Mouse (Mus musculus): Measurements from ENCODE around the gene Zmiz1. TPM values are rescaled to one million over a fixed set of nuclear protein-coding genes. Genes with fewer than 3 reads are reported as not detected.
A peak's percentile ranks its signal among the peaks of the same experiment; 100 is the strongest.

The Zmiz1 gene
- polyA plus RNA-seq, 1 experiment from 2014 or later, result 22.4 TPM

DNA sequence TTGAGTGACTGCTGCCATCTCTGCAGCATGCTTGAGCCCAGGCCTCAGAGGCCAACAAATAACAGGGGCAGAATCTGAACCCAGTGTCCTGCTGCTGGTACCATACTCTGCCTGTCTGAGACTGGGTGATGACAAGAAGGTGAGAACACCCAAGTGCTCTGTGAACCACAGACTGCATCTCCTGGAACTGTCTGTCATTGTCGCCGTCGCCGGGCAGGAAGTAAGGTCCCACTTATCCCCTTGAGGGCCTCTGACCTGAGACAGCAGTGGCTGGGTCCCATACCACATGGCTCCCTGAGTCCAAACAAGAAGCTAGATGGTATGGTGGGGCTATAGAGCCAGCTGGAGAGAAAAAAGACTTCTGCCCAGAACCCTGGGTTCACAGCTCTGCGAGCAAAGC, 100.9 kb downstream of the Zmiz1 start:
- H3K4me2 ChIP-seq (ENCODE audit: low read depth, low read length), result no peak overlapping the region
- WGBS, result 48% methylated on average over 5 of the region's 5 CpGs
- no peak for ATAC-seq (ENCODE audit: low read depth)
- no peak overlapping the region for H3K4me3 ChIP-seq (ENCODE audit: low read length)
- no peaks in the 10 kb centered on the region for H3K27me3 ChIP-seq (ENCODE audit: control insufficient read depth, insufficient read depth, low read depth, low read length)
- H3K36me3 ChIP-seq (ENCODE audit: control insufficient read depth, insufficient read depth, low read length), result 0 out of 2 replicates have a peak, but pooled peaks cover 2% of the 10 kb centered on the region
- H3K27ac ChIP-seq (ENCODE audit: low read length), result no peak overlapping the region
- peaks cover 45% of the 10 kb centered on the region for H3K4me1 ChIP-seq (replicated peaks; ENCODE audit: control insufficient read depth, insufficient read depth, low read length)
- H3K9me3 ChIP-seq (ENCODE audit: control insufficient read depth, low read length), result no peaks in the 10 kb centered on the region
- H3K9ac ChIP-seq (ENCODE audit: low read length), result peak overlapping the region; percentile 8; the same call in 1 of the 2 replicates

DNA sequence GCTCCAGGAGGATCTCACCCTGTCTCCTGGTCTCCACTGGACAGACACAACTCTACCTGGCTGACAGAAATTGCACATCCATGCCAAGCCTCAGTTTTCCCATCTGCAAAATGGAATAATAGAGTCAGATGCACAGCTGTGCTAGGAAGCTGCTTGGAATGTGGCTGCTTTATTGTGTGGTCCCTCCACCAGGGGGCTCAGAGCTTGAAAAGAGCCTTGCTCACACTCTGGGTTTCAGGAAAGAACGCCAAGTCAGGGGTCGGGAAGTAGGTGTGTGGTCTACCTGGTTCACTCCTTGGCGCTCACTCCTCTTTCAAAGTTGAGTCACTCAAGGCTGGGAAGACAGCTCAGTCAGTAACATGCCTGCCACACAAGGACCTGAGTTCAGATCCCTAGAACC, 101.9 kb downstream of the Zmiz1 start:
- WGBS, result 87% methylated on average over 3 of the region's 3 CpGs

DNA sequence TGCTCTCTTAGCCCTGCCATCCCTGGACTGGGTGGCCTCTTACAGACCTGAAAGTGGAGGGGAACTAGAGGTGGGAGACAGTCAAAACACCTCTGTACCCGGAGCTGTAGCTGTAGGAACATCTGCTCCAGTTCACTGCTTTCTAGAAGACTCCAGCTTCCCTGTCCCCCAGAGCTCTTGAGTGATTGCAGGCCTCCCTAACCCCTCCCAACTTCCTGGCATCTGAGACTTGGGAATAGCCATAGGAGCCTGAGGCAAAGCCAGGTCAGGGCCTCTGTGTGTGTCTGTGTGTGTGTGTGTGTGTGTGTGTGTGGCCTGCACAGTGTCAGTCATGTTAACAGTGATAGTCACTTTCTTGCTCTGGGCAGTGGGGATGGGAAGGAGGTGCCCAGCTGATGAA, 102.7 kb downstream of the Zmiz1 start:
- H3K4me2 ChIP-seq (ENCODE audit: low read depth, low read length), result no peak overlapping the region
- H3K9ac ChIP-seq (ENCODE audit: low read length), result no peak overlapping the region
- no peak for ATAC-seq (ENCODE audit: low read depth)
- 24% methylated on average over 1 of the region's 1 CpGs for WGBS
- 0 out of 2 replicates have a peak, but pooled peaks cover 2% of the 10 kb centered on the region for H3K36me3 ChIP-seq (ENCODE audit: control insufficient read depth, insufficient read depth, low read length)
- no peaks in the 10 kb centered on the region for H3K27me3 ChIP-seq (ENCODE audit: control insufficient read depth, insufficient read depth, low read depth, low read length)
- peaks cover 38% of the 10 kb centered on the region for H3K4me1 ChIP-seq (replicated peaks; ENCODE audit: control insufficient read depth, insufficient read depth, low read length)
- no peak overlapping the region for H3K27ac ChIP-seq (ENCODE audit: low read length)
- no peaks in the 10 kb centered on the region for H3K9me3 ChIP-seq (ENCODE audit: control insufficient read depth, low read length)
- H3K4me3 ChIP-seq (ENCODE audit: low read length), result no peak overlapping the region

More for the DNA sequence above, 101.9 kb downstream of the Zmiz1 start:
- no peak overlapping the region for H3K4me2 ChIP-seq (ENCODE audit: low read depth, low read length)
- H3K36me3 ChIP-seq (ENCODE audit: control insufficient read depth, insufficient read depth, low read length), result 0 out of 2 replicates have a peak, but pooled peaks cover 2% of the 10 kb centered on the region
- H3K27me3 ChIP-seq (ENCODE audit: control insufficient read depth, insufficient read depth, low read depth, low read length), result no peaks in the 10 kb centered on the region
- no peak overlapping the region for H3K4me3 ChIP-seq (ENCODE audit: low read length)
- no peaks in the 10 kb centered on the region for H3K9me3 ChIP-seq (ENCODE audit: control insufficient read depth, low read length)
- H3K9ac ChIP-seq (ENCODE audit: low read length), result no peak overlapping the region
- no peak for ATAC-seq (ENCODE audit: low read depth)
- no peak overlapping the region for H3K27ac ChIP-seq (ENCODE audit: low read length)
- H3K4me1 ChIP-seq (replicated peaks; ENCODE audit: control insufficient read depth, insufficient read depth, low read length), result peaks cover 43% of the 10 kb centered on the region

DNA sequence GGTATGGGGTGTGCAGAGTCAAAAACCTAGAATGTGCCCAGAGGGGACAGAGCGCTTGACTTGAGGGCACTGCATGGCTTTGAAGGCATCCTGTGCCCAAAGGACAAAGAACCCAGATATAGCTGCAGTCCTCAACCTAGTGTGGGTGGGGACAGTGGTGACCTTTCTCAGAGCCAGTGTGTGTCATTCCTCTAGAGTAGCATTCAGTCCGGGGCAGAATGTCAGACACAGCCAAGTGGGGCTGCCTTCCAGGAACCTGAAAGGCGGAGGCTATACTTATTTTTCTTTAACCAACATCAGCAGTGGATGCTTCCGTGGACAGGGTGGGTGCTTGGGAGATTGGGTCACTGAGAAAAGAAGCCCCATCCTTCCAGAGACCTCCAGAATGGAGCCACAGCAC, 103.5 kb downstream of the Zmiz1 start:
- Histone ChIP-seq H3K27me3 (ENCODE audit: control insufficient read depth, insufficient read depth, low read depth, low read length) (no peaks in the 10 kb centered on the region), H3K4me1 (replicated peaks; ENCODE audit: control insufficient read depth, insufficient read depth, low read length) (peaks cover 30% of the 10 kb centered on the region), H3K9ac (ENCODE audit: low read length) (no peak overlapping the region), H3K4me3 (ENCODE audit: low read length) (no peak overlapping the region), H3K36me3 (ENCODE audit: control insufficient read depth, insufficient read depth, low read length) (0 out of 2 replicates have a peak, but pooled peaks cover 2% of the 10 kb centered on the region), H3K9me3 (ENCODE audit: control insufficient read depth, low read length) (no peaks in the 10 kb centered on the region), H3K4me2 (ENCODE audit: low read depth, low read length) (no peak overlapping the region), H3K27ac (ENCODE audit: low read length) (no peak overlapping the region)
- whole genome bisulfite sequencing, result 74% methylated on average over 4 of the region's 4 CpGs
- ATAC-seq (ENCODE audit: low read depth), result no peak

DNA sequence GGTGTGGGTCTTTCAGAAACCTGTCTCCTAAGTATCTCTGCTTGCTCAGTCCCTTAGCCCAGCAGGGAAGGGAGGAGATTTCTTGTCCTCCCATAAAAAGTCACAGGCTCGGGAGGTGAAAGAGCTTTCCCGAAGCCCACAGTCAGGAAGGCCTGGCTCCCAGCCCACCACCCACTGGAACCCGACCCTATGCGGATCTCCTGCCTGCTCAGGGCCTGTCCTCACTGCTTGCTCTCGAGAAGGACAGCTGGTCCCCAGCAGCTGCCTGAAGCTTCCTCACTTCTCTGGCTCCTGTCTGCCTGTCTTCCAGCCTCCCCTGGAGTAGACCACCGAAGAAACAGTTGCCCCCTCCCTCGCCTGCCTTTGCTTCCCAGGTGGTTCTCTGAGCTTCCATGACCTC, 103.9 kb downstream of the Zmiz1 start:
- 70% methylated on average over 7 of the region's 7 CpGs for WGBS
- no peak overlapping the region for H3K4me3 ChIP-seq (ENCODE audit: low read length)
- H3K9ac ChIP-seq (ENCODE audit: low read length), result no peak overlapping the region
- no peak overlapping the region for H3K27ac ChIP-seq (ENCODE audit: low read length)
- H3K27me3 ChIP-seq (ENCODE audit: control insufficient read depth, insufficient read depth, low read depth, low read length), result no peaks in the 10 kb centered on the region
- no peak for ATAC-seq (ENCODE audit: low read depth)
- H3K4me1 ChIP-seq (replicated peaks; ENCODE audit: control insufficient read depth, insufficient read depth, low read length), result peaks cover 27% of the 10 kb centered on the region
- H3K4me2 ChIP-seq (ENCODE audit: low read depth, low read length), result no peak overlapping the region
- no peaks in the 10 kb centered on the region for H3K9me3 ChIP-seq (ENCODE audit: control insufficient read depth, low read length)
- 0 out of 2 replicates have a peak, but pooled peaks cover 2% of the 10 kb centered on the region for H3K36me3 ChIP-seq (ENCODE audit: control insufficient read depth, insufficient read depth, low read length)

DNA sequence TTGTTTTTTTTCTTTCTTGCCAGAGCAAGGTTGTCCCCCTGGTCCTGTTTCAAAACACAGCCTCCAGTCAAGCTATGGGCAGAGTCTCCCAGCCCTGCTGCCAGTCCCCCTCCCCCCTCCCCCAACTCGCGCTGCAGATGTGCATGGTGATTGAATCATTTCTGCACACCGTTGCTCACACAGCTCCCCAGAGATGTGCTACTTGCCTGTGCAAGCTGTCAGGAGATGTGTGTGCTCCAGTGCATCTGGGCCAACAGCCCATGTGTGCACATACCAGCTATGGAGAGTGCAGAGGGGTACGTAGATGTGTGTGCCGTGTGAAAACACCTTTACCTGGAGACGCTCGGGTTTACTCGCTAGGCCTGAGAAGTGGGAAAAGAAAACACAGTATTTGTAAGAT, 105.6 kb downstream of the Zmiz1 start:
- H3K4me1 ChIP-seq (replicated peaks; ENCODE audit: control insufficient read depth, insufficient read depth, low read length), result peaks cover 25% of the 10 kb centered on the region
- 0 out of 2 replicates have a peak overlapping the region, but pooled peaks have one; percentile 55 for H3K27ac ChIP-seq (ENCODE audit: low read length)
- 63% methylated on average over 8 of the region's 8 CpGs for WGBS
- 0 out of 2 replicates have a peak, but pooled peaks cover 2% of the 10 kb centered on the region for H3K36me3 ChIP-seq (ENCODE audit: control insufficient read depth, insufficient read depth, low read length)
- H3K9ac ChIP-seq (ENCODE audit: low read length), result no peak overlapping the region
- H3K9me3 ChIP-seq (ENCODE audit: control insufficient read depth, low read length), result no peaks in the 10 kb centered on the region
- no peak for ATAC-seq (ENCODE audit: low read depth)
- no peaks in the 10 kb centered on the region for H3K27me3 ChIP-seq (ENCODE audit: control insufficient read depth, insufficient read depth, low read depth, low read length)
- no peak overlapping the region for H3K4me2 ChIP-seq (ENCODE audit: low read depth, low read length)
- no peak overlapping the region for H3K4me3 ChIP-seq (ENCODE audit: low read length)

DNA sequence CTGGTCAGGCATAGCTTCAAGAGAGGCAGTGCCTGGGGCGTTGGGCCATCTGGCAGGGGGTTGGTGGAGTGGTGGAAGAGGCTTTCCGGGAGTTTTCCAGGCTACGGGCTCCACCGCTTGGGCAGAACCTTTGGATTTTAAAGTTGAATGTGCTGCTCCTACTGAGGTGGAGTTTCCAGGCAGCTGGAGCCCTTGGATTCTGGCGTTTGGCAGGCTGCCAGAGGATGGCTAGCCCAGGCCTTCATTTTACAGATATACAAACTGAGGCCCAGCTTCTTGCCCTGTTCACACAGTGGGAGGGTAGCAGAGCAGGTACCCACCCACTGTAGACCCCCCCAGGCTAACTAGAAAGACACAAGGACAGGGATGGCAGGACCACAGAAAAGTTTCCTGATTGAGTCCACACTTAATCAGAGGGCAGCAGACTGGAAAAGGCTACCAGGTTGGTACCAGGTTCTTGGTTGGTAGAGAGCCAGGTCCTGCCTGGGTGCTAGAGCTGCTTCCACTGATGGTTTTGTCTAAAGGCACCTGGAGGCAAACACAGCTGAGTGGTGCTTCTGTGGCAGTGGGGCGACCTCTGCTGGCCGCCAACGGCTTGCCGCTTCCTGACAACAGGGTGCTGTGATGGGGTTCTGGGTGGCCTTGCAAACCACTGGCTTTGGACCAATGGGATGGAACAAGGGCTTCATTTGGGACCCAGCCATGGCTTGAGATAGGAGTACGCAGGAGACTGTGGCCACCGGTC, 106.5 kb downstream of the Zmiz1 start:
- peak overlapping the region; percentile 55; the same call in 1 of the 2 replicates for H3K27ac ChIP-seq (ENCODE audit: low read length)
- no peaks in the 10 kb centered on the region for H3K9me3 ChIP-seq (ENCODE audit: control insufficient read depth, low read length)
- peaks cover 18% of the 10 kb centered on the region for H3K4me1 ChIP-seq (replicated peaks; ENCODE audit: control insufficient read depth, insufficient read depth, low read length)
- no peak overlapping the region for H3K9ac ChIP-seq (ENCODE audit: low read length)
- H3K4me2 ChIP-seq (ENCODE audit: low read depth, low read length), result no peak overlapping the region
- 15% methylated on average over 11 of the region's 11 CpGs for WGBS
- no peaks in the 10 kb centered on the region for H3K27me3 ChIP-seq (ENCODE audit: control insufficient read depth, insufficient read depth, low read depth, low read length)
- ATAC-seq (ENCODE audit: low read depth), result peak; percentile 79
- H3K4me3 ChIP-seq (ENCODE audit: low read length), result no peak overlapping the region
- 0 out of 2 replicates have a peak, but pooled peaks cover 2% of the 10 kb centered on the region for H3K36me3 ChIP-seq (ENCODE audit: control insufficient read depth, insufficient read depth, low read length)

DNA sequence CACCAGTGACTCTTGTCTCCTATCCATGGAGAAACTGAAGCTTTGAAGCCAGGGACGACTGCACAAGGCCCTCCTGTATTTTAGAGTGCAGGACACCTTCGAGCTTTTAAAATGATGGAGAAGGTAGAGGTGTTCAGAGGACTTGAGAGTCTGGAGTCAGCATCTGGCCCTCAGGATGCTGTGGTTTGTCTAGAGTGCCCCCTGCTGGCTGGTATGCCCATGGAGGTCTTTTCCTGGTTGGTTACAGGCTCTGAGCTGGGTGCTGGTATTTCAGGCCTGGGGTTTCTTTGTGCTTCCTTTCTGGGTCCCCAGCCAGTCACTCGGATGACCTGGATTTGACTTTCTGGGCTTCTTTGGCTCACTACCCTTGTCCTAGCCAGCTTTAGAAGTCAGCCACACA, 108.3 kb downstream of the Zmiz1 start:
- Histone ChIP-seq H3K4me2 (ENCODE audit: low read depth, low read length) (no peak overlapping the region), H3K36me3 (ENCODE audit: control insufficient read depth, insufficient read depth, low read length) (peaks cover 4% of the 10 kb centered on the region; the same call in 1 of the 2 replicates), H3K9me3 (ENCODE audit: control insufficient read depth, low read length) (no peaks in the 10 kb centered on the region), H3K27ac (ENCODE audit: low read length) (no peak overlapping the region), H3K27me3 (ENCODE audit: control insufficient read depth, insufficient read depth, low read depth, low read length) (no peaks in the 10 kb centered on the region), H3K9ac (ENCODE audit: low read length) (no peak overlapping the region), H3K4me3 (ENCODE audit: low read length) (no peak overlapping the region), H3K4me1 (replicated peaks; ENCODE audit: control insufficient read depth, insufficient read depth, low read length) (peaks cover 11% of the 10 kb centered on the region)
- no peak for ATAC-seq (ENCODE audit: low read depth)
- 42% methylated on average over 3 of the region's 3 CpGs for WGBS

DNA sequence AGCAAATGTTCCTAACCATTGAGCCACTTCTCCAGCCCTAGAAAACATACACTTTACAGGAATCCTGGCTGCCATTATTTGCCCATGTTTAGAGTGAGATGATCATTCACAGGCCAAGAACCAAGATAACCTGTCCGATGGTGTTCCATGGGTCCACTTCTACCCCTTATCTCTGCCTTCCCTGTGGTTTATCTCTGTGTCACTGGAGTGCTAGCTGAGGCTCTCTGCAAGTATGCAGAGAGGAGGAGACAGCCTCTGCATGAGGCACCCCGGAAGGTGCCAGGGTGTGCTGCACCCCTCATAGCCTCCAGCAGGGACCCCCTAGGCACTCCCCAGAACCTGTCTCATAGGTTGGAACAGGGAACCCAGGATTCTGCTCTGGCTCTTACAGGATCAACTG, 108.9 kb downstream of the Zmiz1 start:
- Histone ChIP-seq H3K4me1 (replicated peaks; ENCODE audit: control insufficient read depth, insufficient read depth, low read length) (peaks cover 11% of the 10 kb centered on the region), H3K4me2 (ENCODE audit: low read depth, low read length) (no peak overlapping the region), H3K27me3 (ENCODE audit: control insufficient read depth, insufficient read depth, low read depth, low read length) (no peaks in the 10 kb centered on the region), H3K4me3 (ENCODE audit: low read length) (no peak overlapping the region), H3K9me3 (ENCODE audit: control insufficient read depth, low read length) (no peaks in the 10 kb centered on the region), H3K27ac (ENCODE audit: low read length) (no peak overlapping the region), H3K9ac (ENCODE audit: low read length) (no peak overlapping the region), H3K36me3 (ENCODE audit: control insufficient read depth, insufficient read depth, low read length) (peaks cover 6% of the 10 kb centered on the region)
- ATAC-seq (ENCODE audit: low read depth), result no peak
- 63% methylated on average over 2 of the region's 2 CpGs for WGBS

Measured in lung, embryonic 16.5 days (tissue).